Mouse (Mus musculus) lung, postnatal 0 days (tissue): ENCODE data around the gene Bfsp2. TPM values are rescaled to one million over a fixed set of nuclear protein-coding genes. Genes with fewer than 3 reads are reported as not detected.
"Not testable (repeated sequence)": the region's sequence is repeated elsewhere in the genome, so short reads cannot be mapped to it uniquely, and the experiment has no call there.

Experiments used
- ATAC-seq: fragments of 200-750 bp; cut with Nextera tagmentation; 2 replicates; pipeline ENCODE4 v1.8.0; 2017; ENCODE audit warnings: moderate library complexity
- DNase-seq: peaks from one replicate; pipeline ENCODE4 v3.0.0-alpha.2; 2016; ENCODE audit warnings: low spot score
- H3K27ac ChIP-seq: fragments of 300-500 bp; sonication (generic); 2 replicates; pipeline ENCODE4 v1.5.1; 2014; ENCODE audit warnings: antibody characterized with exemption, mild to moderate bottlenecking, low read length, mixed read lengths
- H3K27me3 ChIP-seq: fragments of 300-500 bp; sonication (generic); replicated peaks from 2 replicates; pipeline ENCODE4 v1.6.1; 2014; ENCODE audit warnings: low read length, mixed read lengths; ENCODE audit not compliant: insufficient read depth
- H3K36me3 ChIP-seq: fragments of 300-500 bp; sonication (generic); 2 replicates; pipeline ENCODE4 v1.6.1; 2014; ENCODE audit warnings: low read length, mixed read lengths; ENCODE audit not compliant: insufficient read depth
- H3K4me1 ChIP-seq: fragments of 300-500 bp; sonication (generic); 2 replicates; pipeline ENCODE4 v1.6.1; 2014; ENCODE audit warnings: antibody characterized with exemption, low read depth, low read length, mixed read lengths; ENCODE audit not compliant: insufficient read depth
- H3K4me2 ChIP-seq: fragments of 300-500 bp; sonication (generic); replicated peaks from 2 replicates; pipeline ENCODE4 v1.6.1; 2014; ENCODE audit warnings: low read depth, mild to moderate bottlenecking, low read length, moderate library complexity, mixed read lengths
- H3K4me3 ChIP-seq: fragments of 300-500 bp; sonication (generic); 2 replicates; pipeline ENCODE4 v1.5.1; 2014; ENCODE audit warnings: low read depth, low read length
- H3K9ac ChIP-seq: fragments of 300-500 bp; sonication (generic); replicated peaks from 2 replicates; pipeline ENCODE4 v1.6.1; 2014; ENCODE audit warnings: low read depth, mild to moderate bottlenecking
- H3K9me3 ChIP-seq: fragments of 300-500 bp; sonication (generic); 2 replicates; pipeline ENCODE4 v1.6.1; 2016; ENCODE audit warnings: low read length, mixed read lengths
- CTCF ChIP-seq: IDR thresholded peaks from 2 replicates; pipeline ENCODE4 v1.5.1; 2016; ENCODE audit warnings: antibody characterized with exemption, mild to moderate bottlenecking
- EP300 ChIP-seq: IDR thresholded peaks from 2 replicates; pipeline ENCODE4 v1.6.1; 2016; ENCODE audit warnings: antibody characterized with exemption, mild to moderate bottlenecking, control low read depth
- WGBS: fragments of 180-500 bp; shearing (Covaris S2); extraction: QIAGEN DNeasy Blood & Tissue Kit; methylation state at CpG from one replicate; pipeline ENCODE4 v1.1.7; 2014; 5-methylcytosine and 5-hydroxymethylcytosine counted together
- polyA plus RNA-seq: library from polyadenylated mRNA; unstranded; fragments of >200 nt; fragmentation: Nextera tagmentation; extraction: Ambion mirVana; gene quantifications from 2 replicates; pipeline ENCODE4 v1.2.1, GENCODE M21; 2015

Bfsp2 gene
- polyA plus RNA-seq, 1 experiment from 2014 or later, result 0.30 TPM

- H3K4me1 ChIP-seq, result no peaks in the 10 kb centered on the region
- H3K36me3 ChIP-seq, result no peaks in the 10 kb centered on the region
- H3K9me3 ChIP-seq, result no peaks in the 10 kb centered on the region
- H3K4me2 ChIP-seq, result no peak overlapping the region
- H3K4me3 ChIP-seq, result no peak overlapping the region
- H3K27ac ChIP-seq, result no peak overlapping the region
- TF ChIP-seq EP300, result no peak
- no peak for ATAC-seq
- H3K27me3 ChIP-seq, result no peaks in the 10 kb centered on the region
- H3K9ac ChIP-seq, result no peak overlapping the region
- 68% methylated on average over 3 of the region's 3 CpGs for WGBS
- no peak for DNase-seq
Observed at GRCm38 (mm10) chr9:103420844-103421243, 59.4 kb downstream of the Bfsp2 start.

GRCm38 (mm10) chr9:103418786-103419185 is 61.4 kb downstream of the Bfsp2 start:
- no peak overlapping the region for H3K4me3 ChIP-seq
- TF ChIP-seq EP300 (no peak), CTCF (no peak)
- no peak overlapping the region for H3K4me2 ChIP-seq
- H3K9ac ChIP-seq, result no peak overlapping the region
- ATAC-seq, result peak; percentile 57
- H3K9me3 ChIP-seq, result no peaks in the 10 kb centered on the region
- DNase-seq, result no peak
- H3K27me3 ChIP-seq, result no peaks in the 10 kb centered on the region
- H3K4me1 ChIP-seq, result no peaks in the 10 kb centered on the region
- H3K27ac ChIP-seq, result no peak overlapping the region
- 66% methylated on average over 2 of the region's 2 CpGs for WGBS
- H3K36me3 ChIP-seq, result no peaks in the 10 kb centered on the region

- not testable (repeated sequence) for H3K4me1 ChIP-seq, H3K9ac ChIP-seq, H3K9me3 ChIP-seq, H3K36me3 ChIP-seq, H3K27me3 ChIP-seq, H3K4me3 ChIP-seq, H3K4me2 ChIP-seq, H3K27ac ChIP-seq
- 61% methylated on average over 1 of the region's 1 CpGs for WGBS
- peak; percentile 23 for DNase-seq
- ATAC-seq, result peak; percentile 77
Observed at GRCm38 (mm10) chr9:103418267-103418666, 62.0 kb downstream of the Bfsp2 start.

GRCm38 (mm10) chr9:103413457-103413856 is 66.8 kb downstream of the Bfsp2 start:
- TF ChIP-seq CTCF, result no peak
- no peak for TF ChIP-seq EP300
- 32% methylated on average over 9 of the region's 9 CpGs for WGBS
- H3K9me3 ChIP-seq, result no peaks in the 10 kb centered on the region
- H3K4me2 ChIP-seq, result no peak overlapping the region; the same call in 1 of the 2 replicates
- no peaks in the 10 kb centered on the region for H3K27me3 ChIP-seq
- H3K27ac ChIP-seq, result no peak overlapping the region
- no peaks in the 10 kb centered on the region; the same call in 1 of the 2 replicates for H3K4me1 ChIP-seq
- H3K4me3 ChIP-seq, result no peak overlapping the region
- no peak for ATAC-seq
- DNase-seq, result no peak
- no peaks in the 10 kb centered on the region for H3K36me3 ChIP-seq
- H3K9ac ChIP-seq, result no peak overlapping the region

- ATAC-seq (no peak), DNase-seq (no peak)
- WGBS, result 80% methylated on average over 2 of the region's 2 CpGs
- Histone ChIP-seq H3K9ac (no peak overlapping the region), H3K27ac (no peak overlapping the region), H3K4me2 (no peak overlapping the region), H3K9me3 (no peaks in the 10 kb centered on the region), H3K4me3 (no peak overlapping the region), H3K36me3 (no peaks in the 10 kb centered on the region), H3K27me3 (no peaks in the 10 kb centered on the region), H3K4me1 (no peaks in the 10 kb centered on the region; the same call in 1 of the 2 replicates)
- no peak for TF ChIP-seq EP300
- TF ChIP-seq CTCF, result no peak
Observed at GRCm38 (mm10) chr9:103409119-103409518, 71.1 kb downstream of the Bfsp2 start.

- Histone ChIP-seq H3K4me3 (no peak overlapping the region), H3K36me3 (no peaks in the 10 kb centered on the region), H3K4me2 (no peak overlapping the region), H3K27me3 (no peaks in the 10 kb centered on the region), H3K4me1 (no peaks in the 10 kb centered on the region; the same call in 1 of the 2 replicates), H3K9ac (no peak overlapping the region), H3K27ac (no peak overlapping the region), H3K9me3 (no peaks in the 10 kb centered on the region)
- DNase-seq (no peak), ATAC-seq (no peak)
- TF ChIP-seq CTCF, result no peak
- no peak for TF ChIP-seq EP300
- WGBS, result 44% methylated on average over 4 of the region's 4 CpGs
Observed at GRCm38 (mm10) chr9:103408136-103408777, 72.0 kb downstream of the Bfsp2 start.
